Mouse (Mus musculus): ENCODE measurements around the gene Vav1. TPM values are rescaled to one million over a fixed set of nuclear protein-coding genes. Genes with fewer than 3 reads are reported as not detected.

Vav1 gene
- polyA plus RNA-seq (2014; fragmentation: Nextera tagmentation; extraction: Ambion mirVana) = 1.4 TPM in 2 replicates

GRCm38 (mm10) chr17:57278943-57279590, at the start of gene Vav1:
Gene Vav1, plus strand, starts transcription at chr17:57279100.
- no peaks in the 10 kb centered on the region for H3K36me3 ChIP-seq (ENCODE audit: control insufficient read depth, insufficient read depth, low read length)
- H3K9me3 ChIP-seq (ENCODE audit: control insufficient read depth, low read length) = no peaks in the 10 kb centered on the region
- no peak within 1 kb of the TSS for H3K27ac ChIP-seq (ENCODE audit: low read depth, low read length)
- H3K4me2 ChIP-seq (ENCODE audit: low read depth, low read length, severe bottlenecking) = no peak within 1 kb of the TSS
- no peak within 1 kb of the TSS for H3K9ac ChIP-seq (ENCODE audit: low read length)
- WGBS = 69% methylated on average over 26 of the region's 26 CpGs
- H3K4me1 ChIP-seq (replicated peaks; ENCODE audit: control insufficient read depth, insufficient read depth, low read length) = peaks cover 9% of the 10 kb centered on the region
- H3K27me3 ChIP-seq (ENCODE audit: control insufficient read depth, insufficient read depth, low read length) = peaks cover 18% of the 10 kb centered on the region
- DNase-seq (ENCODE audit: low spot score) (no peak), ATAC-seq (replicated peaks; ENCODE audit: low FRiP score) (no peak)
- H3K4me3 ChIP-seq (ENCODE audit: low read depth, low read length) = no peak within 1 kb of the TSS

- Histone ChIP-seq H3K9me3 (ENCODE audit: control insufficient read depth, low read length) (no peaks in the 10 kb centered on the region), H3K9ac (ENCODE audit: low read length) (no peak overlapping the region), H3K27me3 (ENCODE audit: control insufficient read depth, insufficient read depth, low read length) (no peaks in the 10 kb centered on the region), H3K36me3 (ENCODE audit: control insufficient read depth, insufficient read depth, low read length) (no peaks in the 10 kb centered on the region; the same call in 1 of the 2 replicates), H3K4me1 (replicated peaks; ENCODE audit: control insufficient read depth, insufficient read depth, low read length) (no peaks in the 10 kb centered on the region), H3K4me3 (ENCODE audit: low read depth, low read length) (no peak overlapping the region), H3K27ac (ENCODE audit: low read depth, low read length) (no peak overlapping the region), H3K4me2 (ENCODE audit: low read depth, low read length, severe bottlenecking) (no peak overlapping the region)
- ATAC-seq (replicated peaks; ENCODE audit: low FRiP score) (no peak), DNase-seq (ENCODE audit: low spot score) (no peak)
- 84% methylated on average over 15 of the region's 15 CpGs for WGBS
Observed at GRCm38 (mm10) chr17:57229851-57230727, 48.8 kb upstream of the Vav1 start.

GRCm38 (mm10) chr17:57230728-57231125, 48.2 kb upstream of the Vav1 start:
- no peak overlapping the region for H3K27ac ChIP-seq (ENCODE audit: low read depth, low read length)
- whole genome bisulfite sequencing = 74% methylated on average over 6 of the region's 6 CpGs
- no peak overlapping the region for H3K9ac ChIP-seq (ENCODE audit: low read length)
- no peak for ATAC-seq (replicated peaks; ENCODE audit: low FRiP score)
- H3K4me3 ChIP-seq (ENCODE audit: low read depth, low read length) = no peak overlapping the region
- H3K9me3 ChIP-seq (ENCODE audit: control insufficient read depth, low read length) = no peaks in the 10 kb centered on the region
- H3K4me2 ChIP-seq (ENCODE audit: low read depth, low read length, severe bottlenecking) = no peak overlapping the region
- no peaks in the 10 kb centered on the region for H3K4me1 ChIP-seq (replicated peaks; ENCODE audit: control insufficient read depth, insufficient read depth, low read length)
- no peak for DNase-seq (ENCODE audit: low spot score)
- H3K27me3 ChIP-seq (ENCODE audit: control insufficient read depth, insufficient read depth, low read length) = no peaks in the 10 kb centered on the region
- no peaks in the 10 kb centered on the region; the same call in 1 of the 2 replicates for H3K36me3 ChIP-seq (ENCODE audit: control insufficient read depth, insufficient read depth, low read length)

- no peak overlapping the region for H3K9ac ChIP-seq (ENCODE audit: low read length)
- no peak overlapping the region for H3K4me3 ChIP-seq (ENCODE audit: low read depth, low read length)
- H3K27ac ChIP-seq (ENCODE audit: low read depth, low read length) = no peak overlapping the region
- H3K4me2 ChIP-seq (ENCODE audit: low read depth, low read length, severe bottlenecking) = no peak overlapping the region
- no peaks in the 10 kb centered on the region; the same call in 1 of the 2 replicates for H3K36me3 ChIP-seq (ENCODE audit: control insufficient read depth, insufficient read depth, low read length)
- no peaks in the 10 kb centered on the region for H3K4me1 ChIP-seq (replicated peaks; ENCODE audit: control insufficient read depth, insufficient read depth, low read length)
- no peak for DNase-seq (ENCODE audit: low spot score)
- H3K27me3 ChIP-seq (ENCODE audit: control insufficient read depth, insufficient read depth, low read length) = no peaks in the 10 kb centered on the region
- no peak for ATAC-seq (replicated peaks; ENCODE audit: low FRiP score)
- no peaks in the 10 kb centered on the region for H3K9me3 ChIP-seq (ENCODE audit: control insufficient read depth, low read length)
Observed at GRCm38 (mm10) chr17:57231321-57231771, 47.6 kb upstream of the Vav1 start.

- Histone ChIP-seq H3K4me2 (ENCODE audit: low read depth, low read length, severe bottlenecking) (no peak overlapping the region), H3K4me3 (ENCODE audit: low read depth, low read length) (no peak overlapping the region), H3K27ac (ENCODE audit: low read depth, low read length) (no peak overlapping the region), H3K9me3 (ENCODE audit: control insufficient read depth, low read length) (no peaks in the 10 kb centered on the region), H3K9ac (ENCODE audit: low read length) (no peak overlapping the region), H3K4me1 (replicated peaks; ENCODE audit: control insufficient read depth, insufficient read depth, low read length) (no peaks in the 10 kb centered on the region), H3K36me3 (ENCODE audit: control insufficient read depth, insufficient read depth, low read length) (no peaks in the 10 kb centered on the region; the same call in 1 of the 2 replicates), H3K27me3 (ENCODE audit: control insufficient read depth, insufficient read depth, low read length) (no peaks in the 10 kb centered on the region)
- DNase-seq (ENCODE audit: low spot score) (no peak), ATAC-seq (replicated peaks; ENCODE audit: low FRiP score) (no peak)
- WGBS = 91% methylated on average over 1 of the region's 1 CpGs
Observed at GRCm38 (mm10) chr17:57232200-57232599, 46.7 kb upstream of the Vav1 start.

- Histone ChIP-seq H3K36me3 (ENCODE audit: control insufficient read depth, insufficient read depth, low read length) (no peaks in the 10 kb centered on the region; the same call in 1 of the 2 replicates), H3K4me2 (ENCODE audit: low read depth, low read length, severe bottlenecking) (no peak overlapping the region), H3K4me1 (replicated peaks; ENCODE audit: control insufficient read depth, insufficient read depth, low read length) (no peaks in the 10 kb centered on the region), H3K27me3 (ENCODE audit: control insufficient read depth, insufficient read depth, low read length) (no peaks in the 10 kb centered on the region), H3K9me3 (ENCODE audit: control insufficient read depth, low read length) (no peaks in the 10 kb centered on the region), H3K4me3 (ENCODE audit: low read depth, low read length) (no peak overlapping the region), H3K9ac (ENCODE audit: low read length) (no peak overlapping the region), H3K27ac (ENCODE audit: low read depth, low read length) (no peak overlapping the region)
- DNase-seq (ENCODE audit: low spot score) = no peak
- no peak for ATAC-seq (replicated peaks; ENCODE audit: low FRiP score)
- WGBS = 56% methylated on average over 7 of the region's 7 CpGs
Observed at GRCm38 (mm10) chr17:57233038-57233437, 45.9 kb upstream of the Vav1 start.

- DNase-seq (ENCODE audit: low spot score) = no peak
- H3K4me1 ChIP-seq (replicated peaks; ENCODE audit: control insufficient read depth, insufficient read depth, low read length) = no peaks in the 10 kb centered on the region
Observed at GRCm38 (mm10) chr17:57234254-57234928, 44.5 kb upstream of the Vav1 start.

GRCm38 (mm10) chr17:57235803-57236202, 43.1 kb upstream of the Vav1 start:
- Histone ChIP-seq H3K4me3 (ENCODE audit: low read depth, low read length) (no peak overlapping the region), H3K9ac (ENCODE audit: low read length) (no peak overlapping the region), H3K27ac (ENCODE audit: low read depth, low read length) (no peak overlapping the region), H3K27me3 (ENCODE audit: control insufficient read depth, insufficient read depth, low read length) (no peaks in the 10 kb centered on the region), H3K4me2 (ENCODE audit: low read depth, low read length, severe bottlenecking) (no peak overlapping the region), H3K36me3 (ENCODE audit: control insufficient read depth, insufficient read depth, low read length) (no peaks in the 10 kb centered on the region; the same call in 1 of the 2 replicates), H3K9me3 (ENCODE audit: control insufficient read depth, low read length) (no peaks in the 10 kb centered on the region), H3K4me1 (replicated peaks; ENCODE audit: control insufficient read depth, insufficient read depth, low read length) (no peaks in the 10 kb centered on the region)
- WGBS = 86% methylated on average over 5 of the region's 5 CpGs
- DNase-seq (ENCODE audit: low spot score) (no peak), ATAC-seq (replicated peaks; ENCODE audit: low FRiP score) (no peak)

More at GRCm38 (mm10) chr17:57234254-57234928, 44.5 kb upstream of the Vav1 start:
- H3K9me3 ChIP-seq (ENCODE audit: control insufficient read depth, low read length) = no peaks in the 10 kb centered on the region
- H3K27ac ChIP-seq (ENCODE audit: low read depth, low read length) = no peak overlapping the region
- H3K4me3 ChIP-seq (ENCODE audit: low read depth, low read length) = no peak overlapping the region
- ATAC-seq (replicated peaks; ENCODE audit: low FRiP score) = no peak
- H3K9ac ChIP-seq (ENCODE audit: low read length) = no peak overlapping the region
- 84% methylated on average over 12 of the region's 12 CpGs for WGBS
- H3K4me2 ChIP-seq (ENCODE audit: low read depth, low read length, severe bottlenecking) = no peak overlapping the region
- no peaks in the 10 kb centered on the region; the same call in 1 of the 2 replicates for H3K36me3 ChIP-seq (ENCODE audit: control insufficient read depth, insufficient read depth, low read length)
- no peaks in the 10 kb centered on the region for H3K27me3 ChIP-seq (ENCODE audit: control insufficient read depth, insufficient read depth, low read length)

All from forebrain, embryonic 11.5 days (tissue).